Mouse (Mus musculus) frontal cortex, adult 2 months (tissue): ENCODE results near the gene Limd1. TPM values are rescaled to one million over a fixed set of nuclear protein-coding genes. Genes with fewer than 3 reads are reported as not detected.

Experiments used
- DNase-seq, 2 experiments: peaks; one replicate each; pipeline ENCODE4 v3.0.0; 2022; ENCODE audit warnings: low spot score in 1 of 2; ENCODE audit errors: extremely low spot score in 1 of 2
- polyA plus RNA-seq: library from polyadenylated mRNA; depleted of rRNA; stranded (reverse); fragments of >200 nt; gene quantifications from 2 replicates; pipeline ENCODE4 v1.2.3, GENCODE M21; 2012

The Limd1 gene
- polyA plus RNA-seq, 1 experiment, result 7.9 TPM

DNA sequence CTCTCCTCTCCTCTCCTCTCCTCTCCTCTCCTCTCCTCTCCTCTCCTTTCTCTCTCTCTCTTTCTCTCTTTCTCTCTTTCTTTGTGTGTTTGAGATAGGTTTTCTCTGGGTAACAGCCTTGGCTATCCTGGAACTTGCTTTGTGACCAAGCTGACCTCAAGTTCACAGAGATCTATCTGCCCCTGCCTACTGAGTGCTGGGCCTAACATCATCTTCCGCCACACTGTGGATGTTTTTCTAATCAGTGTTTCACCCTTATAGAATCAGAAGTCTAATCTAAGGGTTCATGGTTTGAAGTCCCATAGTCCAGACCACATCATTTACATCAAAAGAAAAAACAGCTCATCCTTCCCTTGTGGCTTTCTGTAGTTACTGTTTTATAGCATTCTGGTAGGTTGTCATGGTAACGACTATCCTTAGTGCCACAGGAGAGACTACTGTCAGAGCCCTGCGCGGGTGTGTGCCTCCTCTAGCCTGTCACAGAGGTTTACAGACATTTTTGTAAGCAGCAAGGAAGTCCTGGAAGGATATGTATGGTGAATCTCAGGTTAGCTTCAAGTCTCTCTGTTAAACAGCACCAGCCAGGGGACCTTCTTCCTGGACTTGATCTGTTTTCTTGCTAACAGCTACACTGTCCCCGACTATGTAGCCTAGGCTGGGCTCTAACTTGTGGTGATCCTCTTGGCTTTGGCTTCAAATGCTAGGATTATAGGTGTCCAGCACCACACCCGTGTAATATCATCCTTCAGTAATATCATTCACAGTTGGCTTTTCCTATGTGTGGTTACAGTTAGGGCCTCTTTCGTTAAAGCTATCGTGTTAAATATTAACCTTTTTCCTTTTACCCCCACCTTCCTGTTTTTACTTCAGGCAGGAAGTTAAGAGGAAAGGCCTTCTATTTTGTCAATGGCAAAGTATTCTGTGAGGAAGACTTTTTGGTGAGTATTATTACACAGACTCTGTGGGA is 31.4 kb downstream of the Limd1 start:
- peak in 1 of 2 experiments; percentile 50 for DNase-seq

DNA sequence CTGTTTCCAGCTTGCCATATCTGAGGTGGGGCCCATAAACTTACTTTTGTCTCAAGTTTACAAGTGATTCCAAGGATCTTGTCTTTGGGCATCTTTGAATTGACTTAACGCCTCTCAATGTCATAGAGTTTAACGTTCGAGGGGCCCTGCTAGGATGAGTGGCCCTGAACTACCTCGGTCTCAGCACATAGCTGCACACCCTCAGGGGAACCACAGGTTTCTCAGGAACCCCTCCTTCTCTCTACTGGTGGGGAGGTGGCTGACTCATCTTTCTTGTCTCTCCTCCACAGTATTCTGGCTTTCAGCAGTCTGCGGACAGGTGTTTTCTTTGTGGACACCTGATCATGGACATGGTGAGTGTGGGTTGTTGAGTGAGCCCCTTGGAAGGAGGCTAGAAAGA is 32.4 kb downstream of the Limd1 start:
- no peak for DNase-seq

DNA sequence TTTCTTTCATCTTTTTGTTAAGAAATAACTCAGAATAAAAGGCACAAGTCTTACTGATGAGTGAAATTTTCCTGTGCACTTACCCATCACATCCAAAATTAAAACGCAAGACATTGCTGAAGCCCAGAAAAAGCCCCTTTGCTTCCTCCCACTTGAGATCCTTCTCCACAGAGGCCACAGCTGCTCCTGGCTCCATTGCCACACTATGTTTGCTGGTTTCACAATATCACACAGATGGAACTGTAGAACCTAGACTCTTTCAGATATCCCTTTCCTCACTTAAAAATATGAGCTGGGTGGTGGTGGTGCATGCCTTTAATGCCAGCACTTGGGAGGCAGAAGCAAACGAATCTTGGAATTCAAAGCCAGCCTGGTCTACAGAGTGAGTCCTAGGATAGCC is 34.0 kb downstream of the Limd1 start:
- peak in 1 of 2 experiments; percentile 26 for DNase-seq

DNA sequence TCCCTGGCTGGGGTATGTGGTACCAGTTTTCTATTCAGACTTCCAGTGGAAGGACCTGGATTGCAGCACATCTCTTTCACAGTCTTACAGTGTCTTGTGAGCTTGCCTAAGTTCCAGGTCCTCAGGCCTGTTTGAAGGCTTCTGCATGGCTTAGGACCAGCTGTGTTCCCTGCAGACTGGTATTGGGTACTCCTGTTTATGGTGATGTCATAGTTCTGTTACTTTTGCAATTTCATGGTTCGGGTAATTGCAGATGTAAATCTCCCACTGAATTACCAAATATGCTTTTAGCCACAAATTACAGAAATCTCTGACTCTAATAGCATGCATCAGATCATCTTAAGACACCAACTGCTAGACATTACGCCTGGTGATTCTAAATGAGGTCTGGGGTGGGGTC is 36.6 kb downstream of the Limd1 start:
- no peak for DNase-seq

DNA sequence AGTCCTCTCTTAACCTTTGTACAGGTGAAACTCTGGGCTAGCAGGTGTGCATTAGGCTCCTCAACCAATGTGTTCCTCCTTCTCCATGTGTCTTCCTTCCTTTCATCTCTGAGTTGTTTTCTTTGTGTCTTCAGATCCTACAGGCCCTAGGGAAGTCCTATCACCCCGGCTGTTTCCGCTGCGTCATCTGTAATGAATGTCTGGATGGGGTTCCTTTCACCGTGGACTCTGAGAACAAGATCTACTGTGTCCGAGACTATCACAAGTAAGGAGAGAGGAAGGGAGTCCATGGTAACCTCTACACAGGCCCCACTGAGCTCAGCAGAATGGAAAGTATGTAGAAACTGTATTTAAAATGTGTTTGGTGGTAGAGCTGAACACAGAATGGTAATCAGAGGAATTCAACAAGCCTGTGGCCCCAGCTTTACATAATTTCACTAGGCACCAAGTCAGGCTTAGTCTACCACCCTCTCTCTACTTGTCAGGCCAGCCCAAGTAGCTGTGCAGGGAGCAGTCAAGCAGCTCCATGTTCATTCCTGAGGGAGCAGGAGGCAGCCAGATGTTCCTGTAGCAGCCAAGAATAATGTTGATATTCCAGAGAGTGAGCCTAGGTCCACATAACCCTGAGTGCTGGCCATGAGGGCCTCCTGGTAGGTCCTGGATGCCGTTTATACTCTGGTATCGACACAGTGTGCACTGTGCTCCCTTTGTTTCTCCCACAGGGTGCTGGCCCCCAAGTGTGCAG is 38.3 kb downstream of the Limd1 start:
- DNase-seq, result no peak

DNA sequence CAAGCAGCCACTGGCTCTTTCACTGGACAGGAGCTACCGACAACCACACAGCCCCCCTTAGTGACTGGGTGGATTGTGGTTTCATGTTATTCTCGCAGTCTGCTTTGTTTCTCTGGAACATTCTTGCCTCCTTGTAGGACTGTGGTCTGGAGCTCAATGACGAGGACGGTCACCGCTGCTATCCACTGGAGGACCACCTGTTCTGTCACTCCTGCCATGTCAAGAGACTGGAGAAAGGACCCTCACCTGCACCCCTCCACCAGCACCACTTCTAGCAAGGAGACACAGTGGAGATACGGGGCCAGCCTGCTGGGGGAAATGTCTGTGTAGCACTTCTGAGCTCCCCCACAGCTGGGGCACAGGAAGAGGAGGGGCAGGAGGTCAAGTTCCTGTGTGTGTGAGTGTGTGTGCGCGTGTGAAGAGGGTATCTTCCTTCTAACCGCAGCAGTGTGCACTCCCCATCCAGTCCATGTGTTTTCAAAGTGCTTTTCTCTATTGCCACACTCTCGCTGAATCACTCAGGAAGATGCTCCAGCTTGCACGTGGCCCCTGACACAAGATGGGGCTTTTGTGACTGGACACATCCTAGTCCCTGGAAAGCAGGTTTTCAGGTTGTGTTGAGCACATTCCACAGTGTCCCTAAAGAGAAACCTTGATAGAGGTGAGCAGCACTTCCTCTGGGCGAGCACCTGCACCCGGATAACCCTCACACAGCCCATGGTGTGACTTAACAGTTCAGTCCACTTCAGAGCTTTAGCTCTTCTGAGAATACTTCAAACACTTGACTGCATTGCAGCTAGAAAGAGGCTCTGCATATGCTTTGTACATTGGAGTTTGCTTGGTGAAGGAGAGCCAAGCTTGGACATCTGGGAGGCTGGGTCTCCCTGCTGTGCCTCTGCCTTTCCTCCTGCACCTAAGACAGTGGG is 40.7 kb downstream of the Limd1 start:
- no peak for DNase-seq

DNA sequence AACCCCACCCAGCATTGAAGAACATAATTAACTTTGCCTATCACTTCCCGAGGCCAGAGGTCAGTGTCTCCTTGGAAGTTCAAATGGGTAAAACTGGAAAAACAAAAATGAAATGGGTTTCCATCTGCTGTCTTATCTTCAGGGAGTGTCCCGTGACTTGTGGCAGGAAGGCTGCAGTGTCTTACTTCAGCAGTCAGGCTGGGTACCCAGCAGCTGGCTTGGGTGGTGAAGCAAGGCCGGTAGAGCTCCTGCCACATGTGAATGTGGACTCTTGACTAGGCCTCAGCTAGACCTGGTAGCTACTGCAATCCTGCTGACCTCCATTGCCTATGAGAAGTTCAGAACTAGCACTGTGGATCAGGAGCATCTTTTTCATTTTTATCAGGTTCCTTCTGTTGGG is 42.2 kb downstream of the Limd1 start:
- no peak for DNase-seq

DNA sequence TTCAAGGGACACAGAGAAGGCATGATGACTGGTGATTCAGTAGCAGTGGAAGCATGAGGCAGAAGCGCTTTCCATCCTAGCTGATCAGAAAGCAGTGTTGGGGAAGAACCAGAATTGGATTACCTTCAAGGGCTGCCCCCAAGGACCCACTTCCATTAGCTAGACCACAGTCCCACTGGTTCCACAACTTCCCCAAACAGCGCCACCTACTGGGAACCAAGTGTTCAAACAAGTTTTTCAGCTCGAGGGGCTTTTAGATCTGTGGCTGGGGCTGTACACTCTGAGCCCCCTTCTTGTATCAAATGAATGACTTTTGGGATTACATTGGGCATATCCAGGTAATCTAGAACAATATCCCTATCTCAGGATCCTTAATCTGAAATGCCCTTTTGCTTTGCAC is 45.2 kb downstream of the Limd1 start:
- peak in 1 of 2 experiments; percentile 26 for DNase-seq

DNA sequence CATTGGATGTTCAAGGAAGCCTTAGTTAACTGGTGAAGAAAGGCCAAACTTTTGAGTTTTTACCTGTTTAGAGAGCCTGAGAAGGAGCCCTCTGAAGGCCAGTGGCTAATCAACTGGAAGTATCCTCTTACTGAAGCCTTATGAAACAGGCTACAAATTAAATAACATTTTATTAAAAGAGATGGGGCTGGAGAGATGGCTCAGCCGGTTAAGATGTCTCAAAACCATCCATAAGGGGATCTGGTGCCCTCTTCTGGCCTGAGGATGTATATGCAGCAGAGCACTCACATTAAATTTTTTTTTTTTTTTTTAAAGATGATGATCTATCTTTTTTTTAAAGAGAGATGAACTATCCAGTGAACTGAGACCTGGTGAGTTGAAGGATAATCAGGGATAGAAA is 46.6 kb downstream of the Limd1 start:
- DNase-seq, result peak in 1 of 2 experiments; percentile 80

DNA sequence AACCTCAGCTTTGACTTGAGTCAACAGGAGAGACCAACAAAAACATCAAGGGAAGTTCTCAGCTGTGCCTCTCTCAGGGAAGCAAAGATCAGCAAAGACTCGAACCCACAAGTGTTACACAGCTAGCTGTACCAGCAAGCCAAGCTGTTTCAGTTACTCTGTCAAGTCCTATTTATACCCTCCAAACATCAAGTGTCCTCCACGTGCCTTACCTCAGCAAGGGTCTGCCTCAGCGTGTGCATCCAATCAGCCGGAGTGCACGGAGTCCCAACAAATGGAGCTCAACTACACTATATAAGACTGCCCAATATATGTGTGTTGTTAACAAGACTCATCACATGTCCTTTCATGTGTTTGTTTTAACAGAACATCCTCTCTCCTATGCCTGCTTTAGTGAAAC is 48.0 kb downstream of the Limd1 start:
- no peak for DNase-seq

DNA sequence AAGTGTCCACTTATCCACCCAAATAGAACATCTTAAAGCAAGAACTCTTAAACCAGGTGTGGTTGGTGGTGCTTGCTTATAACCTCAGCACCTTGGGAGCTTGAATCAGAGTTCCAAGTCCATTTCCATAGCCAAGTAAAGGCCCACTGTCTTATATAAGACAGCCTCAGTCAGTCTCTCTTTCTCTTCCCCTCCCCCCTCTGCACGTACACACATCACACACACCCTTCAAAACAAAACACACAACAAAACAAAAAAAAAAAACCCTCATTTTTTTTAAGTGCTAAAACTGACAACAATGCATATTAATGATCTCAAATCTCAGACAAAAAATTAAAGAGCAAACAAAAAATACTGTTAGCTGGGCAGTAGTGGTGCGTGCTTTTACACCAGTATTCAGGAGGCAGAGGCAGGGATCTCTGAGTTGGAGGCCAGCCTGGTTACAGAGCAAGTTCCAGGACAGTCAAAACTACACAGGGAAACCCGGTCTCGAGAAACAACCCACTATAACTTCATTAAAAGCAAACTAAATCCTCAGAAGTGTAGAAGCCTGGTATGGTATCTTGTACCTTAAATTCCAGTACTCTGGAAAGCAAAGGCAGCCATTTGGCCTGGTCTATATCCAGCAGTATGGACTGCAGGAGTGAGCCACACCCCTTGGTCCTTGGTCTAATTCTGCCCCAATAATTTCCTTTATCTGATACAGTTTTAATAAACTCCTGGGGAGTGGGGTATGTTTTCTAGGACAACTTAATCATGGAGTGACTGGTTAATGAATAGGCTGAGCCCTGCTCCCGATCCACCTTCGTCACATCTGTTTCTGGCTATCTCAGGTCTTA is 49.8 kb downstream of the Limd1 start:
- DNase-seq, result peak in 1 of 2 experiments; percentile 41

DNA sequence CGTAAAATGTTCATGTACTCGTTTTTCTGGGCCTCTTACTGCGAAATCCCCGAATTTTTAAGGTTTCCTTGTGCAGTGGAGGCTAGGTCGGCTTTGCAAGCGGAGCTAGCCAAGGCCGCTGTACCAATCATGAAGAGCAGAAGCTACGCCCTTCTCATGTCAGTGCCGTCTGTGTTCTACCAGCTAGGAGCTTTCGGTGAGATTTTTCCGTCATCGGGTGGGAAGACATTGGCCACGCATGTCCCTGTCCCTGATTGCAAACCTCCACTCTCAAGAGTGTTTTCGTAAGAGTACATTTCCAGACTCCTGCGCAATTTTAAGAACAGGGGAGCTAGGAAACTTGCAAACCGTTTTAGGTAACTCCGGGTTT is 50.4 kb downstream of the Limd1 start:
- DNase-seq, result peak in 1 of 2 experiments; percentile 52

DNA sequence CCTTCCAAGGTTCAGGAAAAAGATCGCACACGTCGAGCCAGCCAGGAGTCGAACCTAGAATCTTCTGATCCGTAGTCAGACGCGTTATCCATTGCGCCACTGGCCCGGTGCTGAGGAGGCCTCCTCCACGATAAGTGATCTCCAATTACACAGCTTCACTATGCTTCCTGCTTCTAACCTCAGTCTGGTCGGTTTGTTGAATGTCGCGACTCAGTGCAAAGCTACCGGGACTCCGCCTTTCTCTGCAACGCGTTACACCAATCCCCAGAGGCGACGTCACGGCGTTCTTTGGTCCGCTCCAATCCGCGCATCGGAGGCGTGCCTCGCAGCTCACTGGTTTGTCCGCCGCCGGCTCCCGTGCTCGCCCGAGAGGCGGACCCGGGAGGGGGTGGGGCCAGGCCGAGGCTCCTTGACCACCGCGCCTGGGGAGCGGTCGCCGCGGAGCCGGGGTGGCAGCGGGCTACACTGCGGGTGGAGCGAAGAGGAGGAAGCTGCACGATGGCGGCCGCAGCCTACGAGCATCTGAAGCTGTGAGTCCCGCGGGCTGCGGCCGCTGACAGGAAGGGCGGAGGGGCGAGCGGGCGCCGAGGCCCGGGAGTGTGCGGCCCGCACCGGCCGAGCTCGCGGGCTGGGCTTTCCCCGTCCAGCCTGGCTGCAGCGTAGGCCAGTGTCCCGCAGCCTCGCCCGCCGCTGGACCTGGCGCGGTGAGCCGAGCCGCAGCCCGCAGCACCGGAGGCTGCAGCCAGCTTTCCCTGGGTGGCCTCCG is 51.1 kb downstream of the Limd1 start, which contains the start of gene Sacm1l:
Sacm1l (plus strand) TSS at position 368 of the 766 bp plus-strand sequence.
- DNase-seq, result peak; percentile 98 to 99

DNA sequence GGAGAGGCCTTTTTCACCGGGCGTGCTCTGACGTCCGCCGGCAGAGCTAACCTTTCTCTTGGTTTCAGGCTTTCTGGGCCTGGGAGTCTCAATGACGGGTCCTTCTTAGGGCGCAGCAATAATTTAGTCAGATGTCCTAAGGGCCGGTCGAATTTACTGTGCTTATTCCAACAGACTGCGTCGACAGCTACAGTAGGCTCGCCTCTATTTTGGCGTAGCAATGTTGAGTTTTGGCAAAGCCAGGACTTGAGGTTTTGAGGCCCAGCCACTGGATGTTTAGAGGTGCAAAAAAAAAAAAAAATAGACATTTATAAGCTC is 51.6 kb downstream of the Limd1 start:
- DNase-seq, result peak in 1 of 2 experiments; percentile 26

DNA sequence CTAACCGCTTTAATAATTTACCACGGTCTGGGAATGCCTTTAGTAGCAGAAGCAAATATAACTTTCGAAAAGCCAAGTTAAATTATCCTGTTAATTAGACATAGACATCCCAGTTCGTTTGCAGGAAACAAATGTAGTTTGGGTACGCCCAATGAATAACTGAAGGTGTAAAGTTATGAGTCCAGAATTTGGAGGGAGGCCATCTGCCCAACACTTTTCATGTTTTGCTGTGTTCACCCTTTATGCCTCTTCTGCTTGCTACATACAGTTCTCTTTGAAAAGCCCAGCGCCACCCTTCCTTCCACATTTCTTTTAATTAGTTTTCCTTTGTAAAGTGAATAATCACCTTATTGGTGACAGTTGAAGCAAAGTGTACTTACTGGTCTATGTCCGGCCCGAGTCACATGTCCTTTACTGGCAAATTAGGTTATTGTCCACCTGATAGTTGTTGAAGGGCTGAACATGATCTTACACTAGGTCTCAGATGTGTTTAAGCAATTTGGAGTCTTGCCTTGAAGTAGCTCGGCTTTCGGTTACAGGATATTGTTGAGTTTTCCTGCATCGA is 52.1 kb downstream of the Limd1 start:
- no peak for DNase-seq

DNA sequence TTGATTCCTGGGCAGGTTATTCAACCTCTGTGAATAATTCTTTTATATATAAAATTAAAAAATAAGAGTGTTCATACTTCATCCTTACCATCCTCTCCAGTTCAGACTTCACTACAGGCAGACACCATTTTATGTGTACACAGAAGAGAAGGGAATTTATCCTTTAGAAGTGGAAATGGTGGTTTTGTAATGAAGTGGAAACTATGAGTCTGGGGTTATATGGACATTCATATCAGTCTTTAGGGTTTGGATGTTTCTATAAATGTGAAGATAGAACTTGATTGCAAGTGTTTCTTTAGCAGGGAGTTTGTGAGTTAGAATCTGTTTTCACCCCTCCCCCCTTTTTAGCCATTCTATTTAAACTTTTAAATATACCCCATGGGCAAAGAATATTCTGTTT is 52.7 kb downstream of the Limd1 start:
- DNase-seq, result no peak

DNA sequence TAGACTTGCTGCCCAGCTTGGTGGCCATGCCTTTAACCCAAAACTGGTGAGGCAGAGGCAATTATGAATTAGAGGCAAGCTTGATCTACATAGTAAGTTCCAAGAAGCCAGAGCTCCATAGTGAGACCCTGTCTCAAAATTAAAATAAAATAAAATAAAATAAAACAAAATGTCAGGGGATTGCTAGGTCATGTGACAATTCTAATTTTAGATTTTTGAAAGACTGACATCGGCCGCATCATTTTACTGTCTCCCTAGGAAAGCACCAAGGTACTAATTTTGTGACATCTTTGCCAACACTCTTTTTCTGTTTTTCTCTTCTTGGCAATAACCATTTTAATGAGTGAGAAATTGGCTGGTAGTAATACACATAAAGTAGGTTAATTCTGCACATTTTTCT is 58.1 kb downstream of the Limd1 start:
- no peak for DNase-seq

DNA sequence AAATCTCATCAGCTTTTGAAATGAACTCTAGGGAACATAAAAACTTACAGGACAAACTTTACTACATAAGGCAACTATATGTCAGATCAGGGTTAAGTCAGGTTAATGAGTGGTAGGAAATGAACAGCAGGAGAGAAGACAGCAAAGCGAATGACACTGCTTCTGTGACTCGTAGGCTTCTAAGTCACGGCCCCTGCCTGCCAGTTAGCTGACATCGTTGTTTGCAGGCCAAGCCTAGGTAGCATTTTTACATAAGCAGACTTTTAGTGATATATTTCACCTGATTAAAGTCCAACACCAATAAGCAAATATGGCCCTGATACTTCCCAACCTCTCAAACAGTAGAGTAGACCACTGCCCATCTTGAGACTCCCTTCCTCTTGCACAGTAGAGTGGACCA is 59.7 kb downstream of the Limd1 start:
- DNase-seq, result no peak

DNA sequence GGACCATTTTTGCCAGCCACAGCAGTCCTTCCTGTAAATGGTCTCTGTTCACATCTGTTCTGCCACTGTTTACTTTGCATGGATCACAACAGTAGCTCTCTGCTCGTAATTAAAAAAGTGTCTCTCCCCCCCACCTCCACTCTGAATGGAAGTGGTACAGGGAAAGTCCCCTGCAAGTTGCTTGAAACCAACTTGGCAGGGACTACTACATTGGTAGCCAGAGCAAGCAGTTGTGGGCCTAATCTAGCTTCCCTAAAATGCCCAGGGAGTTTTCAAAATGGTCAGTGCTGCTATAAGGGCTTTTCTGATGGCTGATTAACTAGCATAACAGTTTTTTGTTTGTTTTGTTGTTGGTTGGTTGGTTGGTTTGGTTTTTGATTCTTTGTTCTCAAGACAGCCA is 60.6 kb downstream of the Limd1 start:
- no peak for DNase-seq
